In the genomic region with DNA sequence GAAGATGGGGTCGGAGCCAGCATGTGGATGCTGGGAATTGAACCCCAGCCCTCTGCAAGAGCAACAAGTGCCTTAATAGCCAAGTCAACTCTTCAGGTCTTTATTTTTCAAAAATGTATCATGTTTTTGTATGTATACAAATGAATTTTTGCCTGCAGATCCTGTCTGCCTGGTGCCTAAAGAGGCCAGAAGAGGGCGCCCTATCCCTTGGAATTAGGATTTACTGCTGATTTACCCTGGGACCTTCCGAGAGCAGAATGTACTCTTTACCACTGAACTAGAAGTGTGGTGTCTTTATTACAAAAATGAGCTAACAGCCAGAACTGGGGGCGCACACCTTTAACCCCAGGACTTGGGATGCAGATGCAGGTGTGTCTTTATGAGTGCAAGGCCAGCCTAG, we compare ENCODE assay signal across 9 mouse cellular contexts. TPM values are rescaled to one million over a fixed set of nuclear protein-coding genes. Genes with fewer than 3 reads are reported as not detected.
DNase-seq lines count a peak whose midpoint lies in the region; ATAC-seq lines count a peak whose summit lies in the region.
"Had no signal": no experiment of that assay in that cellular context is flagged by ENCODE, and none has a peak within 500 bp of the region (broad histone marks: within the 10 kb centered on the region; RNA-seq: fewer than 3 reads in every experiment).

No protein-coding gene starts in this region.

- H3K36me3 ChIP-seq in intestine, embryonic 14.5 days (ENCODE audit: control insufficient read depth, insufficient read depth, low read length), result no peaks in the 10 kb centered on the region
- H3K36me3 ChIP-seq in intestine, embryonic 15.5 days, result no peaks in the 10 kb centered on the region
- no peaks in the 10 kb centered on the region for H3K36me3 ChIP-seq in embryonic facial prominence, embryonic 11.5 days (replicated peaks; ENCODE audit: control insufficient read depth, insufficient read depth, low read depth, low read length)
- H3K36me3 ChIP-seq in neural tube, embryonic 11.5 days (ENCODE audit: control insufficient read depth, insufficient read depth, low read length), result no peaks in the 10 kb centered on the region
- H3K36me3 ChIP-seq: neural tube, embryonic 12.5 days had no signal

- no peaks in the 10 kb centered on the region for H3K27me3 ChIP-seq in intestine, embryonic 14.5 days (replicated peaks; ENCODE audit: control insufficient read depth, insufficient read depth, low read length)
- H3K27me3 ChIP-seq in intestine, embryonic 15.5 days (replicated peaks), result no peaks in the 10 kb centered on the region
- no peaks in the 10 kb centered on the region for H3K27me3 ChIP-seq in embryonic facial prominence, embryonic 11.5 days (ENCODE audit: control insufficient read depth, insufficient read depth, low read length)
- no peaks in the 10 kb centered on the region for H3K27me3 ChIP-seq in neural tube, embryonic 11.5 days (ENCODE audit: control insufficient read depth, insufficient read depth, low read length)

- no peak overlapping the region for H3K4me3 ChIP-seq in intestine, embryonic 14.5 days (ENCODE audit: low read depth, low read length)
- H3K4me3 ChIP-seq in intestine, embryonic 15.5 days (replicated peaks), result no peak overlapping the region
- no peak overlapping the region for H3K4me3 ChIP-seq in embryonic facial prominence, embryonic 11.5 days (ENCODE audit: low read depth, low read length)
- no peak overlapping the region for H3K4me3 ChIP-seq in neural tube, embryonic 11.5 days (ENCODE audit: low read depth, low read length)
- H3K4me3 ChIP-seq: neural tube, embryonic 12.5 days had no signal

- intact Hi-C loops in heart, postnatal 36 days (cut with DNase I), result loop anchor here (2.0 kb wide), 1 partner anchor 219 kb away; no protein-coding TSS in a partner anchor
- intact Hi-C loops in left cerebral cortex, postnatal 25 days (cut with DNase I), result loop anchor here (2.0 to 10.0 kb wide), 3 partner anchors 23 to 221 kb away; a partner anchor contains a TSS

- no peak overlapping the region for H3K4me2 ChIP-seq in intestine, embryonic 14.5 days (ENCODE audit: low read length)
- no peak overlapping the region for H3K4me2 ChIP-seq in intestine, embryonic 15.5 days (replicated peaks)
- no peak overlapping the region for H3K4me2 ChIP-seq in embryonic facial prominence, embryonic 11.5 days (ENCODE audit: low read depth, low read length)
- no peak overlapping the region for H3K4me2 ChIP-seq in neural tube, embryonic 11.5 days (ENCODE audit: low read depth)
- H3K4me2 ChIP-seq: neural tube, embryonic 12.5 days had no signal

- no peak overlapping the region for H3K27ac ChIP-seq in intestine, embryonic 14.5 days (ENCODE audit: low read depth)
- no peak overlapping the region for H3K27ac ChIP-seq in intestine, embryonic 15.5 days
- no peak overlapping the region for H3K27ac ChIP-seq in embryonic facial prominence, embryonic 11.5 days (replicated peaks; ENCODE audit: low read depth, low read length)
- H3K27ac ChIP-seq in neural tube, embryonic 11.5 days (ENCODE audit: low read depth, low read length), result no peak overlapping the region
- H3K27ac ChIP-seq: neural tube, embryonic 12.5 days had no signal

- no peak overlapping the region for H3K9ac ChIP-seq in intestine, embryonic 14.5 days (ENCODE audit: low read length)
- no peak overlapping the region for H3K9ac ChIP-seq in intestine, embryonic 15.5 days
- H3K9ac ChIP-seq in embryonic facial prominence, embryonic 11.5 days (replicated peaks; ENCODE audit: low read length), result no peak overlapping the region
- no peak overlapping the region for H3K9ac ChIP-seq in neural tube, embryonic 11.5 days (ENCODE audit: low read length)
- H3K9ac ChIP-seq: neural tube, embryonic 12.5 days had no signal

- 19% methylated on average over 4 of the region's 4 CpGs for WGBS in intestine, embryonic 14.5 days
- 24% methylated on average over 4 of the region's 4 CpGs for WGBS in intestine, embryonic 15.5 days
- WGBS in embryonic facial prominence, embryonic 11.5 days, result 20% methylated on average over 4 of the region's 4 CpGs
- whole genome bisulfite sequencing in neural tube, embryonic 11.5 days, result 28% methylated on average over 4 of the region's 4 CpGs

- H3K4me1 ChIP-seq in intestine, embryonic 14.5 days (replicated peaks; ENCODE audit: control insufficient read depth, insufficient read depth, low read length), result peaks cover 4% of the 10 kb centered on the region; the same call in 1 of the 2 replicates
- peaks cover 3% of the 10 kb centered on the region; the same call in 1 of the 2 replicates for H3K4me1 ChIP-seq in intestine, embryonic 15.5 days (replicated peaks)
- H3K4me1 ChIP-seq in embryonic facial prominence, embryonic 11.5 days (ENCODE audit: control insufficient read depth, insufficient read depth, low read length), result no peaks in the 10 kb centered on the region
- peaks cover under 1% of the 10 kb centered on the region; the same call in 1 of the 2 replicates for H3K4me1 ChIP-seq in neural tube, embryonic 11.5 days (ENCODE audit: control insufficient read depth, insufficient read depth, low read length)
- H3K4me1 ChIP-seq: neural tube, embryonic 12.5 days had no signal

- peak; percentile 88 for DNase-seq in intestine, embryonic 14.5 days (ENCODE audit: low spot score)
- peak; percentile 84 for DNase-seq in adrenal gland, postnatal 14 days
- peak; percentile 86 for DNase-seq in embryonic facial prominence, embryonic 11.5 days (ENCODE audit: low spot score)
- DNase-seq in heart, postnatal 36 days, result peak; percentile 62 to 73
- peak; percentile 70 to 74 for DNase-seq in left cerebral cortex, postnatal 25 days (ENCODE audit: low spot score in 2 of 2)
- DNase-seq in neural tube, embryonic 11.5 days (ENCODE audit: low spot score), result peak; percentile 76
- peak; percentile 42 to 77 for DNase-seq in thymus, postnatal 10 days (ENCODE audit: low spot score in 2 of 2)

- no peak for ATAC-seq in intestine, embryonic 14.5 days (replicated peaks; ENCODE audit: low FRiP score, low TSS enrichment, low read depth)
- no peak for ATAC-seq in intestine, embryonic 15.5 days
- ATAC-seq in embryonic facial prominence, embryonic 11.5 days (replicated peaks; ENCODE audit: insufficient number of reproducible peaks, low FRiP score, low TSS enrichment, low read depth), result no peak
- no peak for ATAC-seq in neural tube, embryonic 11.5 days (ENCODE audit: insufficient read depth, low FRiP score, low TSS enrichment)

- no peaks in the 10 kb centered on the region for H3K9me3 ChIP-seq in intestine, embryonic 14.5 days (ENCODE audit: control insufficient read depth, low read length)
- no peaks in the 10 kb centered on the region for H3K9me3 ChIP-seq in intestine, embryonic 15.5 days
- no peaks in the 10 kb centered on the region for H3K9me3 ChIP-seq in embryonic facial prominence, embryonic 11.5 days (replicated peaks; ENCODE audit: control insufficient read depth, low read length)
- H3K9me3 ChIP-seq in neural tube, embryonic 11.5 days (ENCODE audit: control insufficient read depth, low read length), result no peaks in the 10 kb centered on the region
- H3K9me3 ChIP-seq: neural tube, embryonic 12.5 days had no signal

RNA-seq across cellular contexts. Expression of a gene that starts 13.4 kb away (rescaled TPM):
- 76.9 and 83.0 TPM in 2 replicates for polyA plus RNA-seq in intestine, embryonic 14.5 days (2014; fragmentation: Nextera tagmentation; extraction: Ambion mirVana)
- polyA plus RNA-seq in intestine, embryonic 15.5 days (2015; fragmentation: Nextera tagmentation; extraction: Ambion mirVana), result 60.1 and 62.2 TPM in 2 replicates
- total RNA-seq in adrenal gland, postnatal 14 days (2021), result 0.44 and 1.4 TPM in 2 replicates
- 86.1 and 97.9 TPM in 2 replicates for polyA plus RNA-seq in embryonic facial prominence, embryonic 11.5 days (2014; fragmentation: Nextera tagmentation; extraction: Ambion mirVana)
- total RNA-seq in heart, postnatal 36 days (2021), result not detected
- total RNA-seq in left cerebral cortex, postnatal 25 days (2021), result 1 to 10 TPM; 2.4 to 2.8 TPM
- polyA plus RNA-seq in neural tube, embryonic 11.5 days (2014; fragmentation: Nextera tagmentation; extraction: Ambion mirVana), result 96.8 and 101 TPM in 2 replicates

RNA-seq across cellular contexts. Expression of a gene that starts 20.1 kb away (rescaled TPM):
- 530 and 607 TPM in 2 replicates for polyA plus RNA-seq in intestine, embryonic 14.5 days (2014; fragmentation: Nextera tagmentation; extraction: Ambion mirVana)
- 555 and 601 TPM in 2 replicates for polyA plus RNA-seq in intestine, embryonic 15.5 days (2015; fragmentation: Nextera tagmentation; extraction: Ambion mirVana)
- total RNA-seq in adrenal gland, postnatal 14 days (2021), result 221 and 230 TPM in 2 replicates
- polyA plus RNA-seq in embryonic facial prominence, embryonic 11.5 days (2014; fragmentation: Nextera tagmentation; extraction: Ambion mirVana), result 1,003 and 1,066 TPM in 2 replicates
- 100 to 1,000 TPM; 125 to 133 TPM for total RNA-seq in heart, postnatal 36 days (2021)
- 100 to 1,000 TPM; 226 to 228 TPM for total RNA-seq in left cerebral cortex, postnatal 25 days (2021)
- 901 and 908 TPM in 2 replicates for polyA plus RNA-seq in neural tube, embryonic 11.5 days (2014; fragmentation: Nextera tagmentation; extraction: Ambion mirVana)
